Mouse (Mus musculus) macrophage (primary cell): Measurements from ENCODE around the gene Ufc1. TPM values are rescaled to one million over a fixed set of nuclear protein-coding genes. Genes with fewer than 3 reads are reported as not detected.

Experiments
- polyA plus RNA-seq: library from polyadenylated mRNA; stranded (reverse); fragments of 250-400 nt; gene quantifications from 3 replicates; pipeline ENCODE4 v1.2.4, GENCODE M21; 2018; ENCODE audit warnings: inconsistent platforms

Gene Ufc1
- polyA plus RNA-seq, 1 experiment from 2014 or later: 67.0 TPM

Other genes with a start within 250 kb of the Ufc1 start
- 921 to 1,206 TPM (median 1,155 TPM) in 3 replicates for gene Fcgr3, start 230.1 kb downstream of the Ufc1 start, polyA plus RNA-seq
- 4.2 to 31.6 TPM (median 7.6 TPM) in 3 replicates for gene Cfap126, start 181.1 kb downstream of the Ufc1 start, polyA plus RNA-seq
- 81.5 to 101 TPM (median 100 TPM) in 3 replicates for gene Sdhc, start 144.4 kb downstream of the Ufc1 start, polyA plus RNA-seq
- 0.25 TPM in 1 of 3 replicates, not detected in the others for gene Mpz, start 144.3 kb downstream of the Ufc1 start, polyA plus RNA-seq
- gene Pcp4l1, start 98.8 kb downstream of the Ufc1 start, polyA plus RNA-seq: 46.6 to 83.8 TPM (median 63.3 TPM) in 3 replicates
- 0.13 TPM in 1 of 3 replicates, not detected in the others for gene Nr1i3, start 81.1 kb downstream of the Ufc1 start, polyA plus RNA-seq
- gene Tomm40l, start 72.5 kb downstream of the Ufc1 start, polyA plus RNA-seq: 13.6 to 38.3 TPM (median 28.2 TPM) in 3 replicates
- 1.1 TPM in 1 of 3 replicates, not detected in the others for gene Apoa2, start 70.0 kb downstream of the Ufc1 start, polyA plus RNA-seq
- 1,664 to 2,638 TPM (median 2,193 TPM) in 3 replicates for gene Fcer1g, start 60.7 kb downstream of the Ufc1 start, polyA plus RNA-seq
- gene Adamts4, start 44.6 kb downstream of the Ufc1 start, polyA plus RNA-seq: 0.04 TPM in 1 of 3 replicates, not detected in the others
- 84.3 to 125 TPM (median 122 TPM) in 3 replicates for gene Ndufs2, start 43.6 kb downstream of the Ufc1 start, polyA plus RNA-seq
- gene B4galt3, start 24.7 kb downstream of the Ufc1 start, polyA plus RNA-seq: 10.2 to 16.8 TPM (median 14.2 TPM) in 3 replicates
- 8.6 to 27.3 TPM (median 12.1 TPM) in 3 replicates for gene Ppox, start 13.8 kb downstream of the Ufc1 start, polyA plus RNA-seq
- 17.1 to 34.6 TPM (median 21.1 TPM) in 3 replicates for gene Usp21, start 7.0 kb downstream of the Ufc1 start, polyA plus RNA-seq
- 21.4 to 35.4 TPM (median 21.9 TPM) in 3 replicates for gene Dedd, start 34.1 kb upstream of the Ufc1 start, polyA plus RNA-seq
- gene Nit1, start 50.6 kb upstream of the Ufc1 start, polyA plus RNA-seq: 17.3 to 23.1 TPM (median 22.3 TPM) in 3 replicates
- 47.7 to 119 TPM (median 64.5 TPM) in 3 replicates for gene Pfdn2, start 50.6 kb upstream of the Ufc1 start, polyA plus RNA-seq
- 0.11 TPM in 1 of 3 replicates, not detected in the others for gene Klhdc9, start 65.8 kb upstream of the Ufc1 start, polyA plus RNA-seq
- gene Nectin4, start 75.1 kb upstream of the Ufc1 start, polyA plus RNA-seq: 14.3 to 25.8 TPM (median 18.7 TPM) in 3 replicates
- 119 to 178 TPM (median 125 TPM) in 3 replicates for gene Arhgap30, start 93.9 kb upstream of the Ufc1 start, polyA plus RNA-seq
- 32.8 to 94.5 TPM (median 36.5 TPM) in 3 replicates for gene Usf1, start 116.3 kb upstream of the Ufc1 start, polyA plus RNA-seq
- gene Tstd1, start 123.8 kb upstream of the Ufc1 start, polyA plus RNA-seq: 1.3 TPM in 1 of 3 replicates, not detected in the others
- gene F11r, start 142.5 kb upstream of the Ufc1 start, polyA plus RNA-seq: 0.39 to 1.7 TPM (median 0.56 TPM) in 3 replicates
- gene Alyref2, start 208.5 kb upstream of the Ufc1 start, polyA plus RNA-seq: 6.9 to 8.0 TPM (median 7.2 TPM) in 3 replicates
- gene Itln1, start 240.3 kb upstream of the Ufc1 start, polyA plus RNA-seq: not detected in 3 replicates